Mouse (Mus musculus) liver, embryonic 16.5 days (tissue): ENCODE results near the gene Syce3. TPM values are rescaled to one million over a fixed set of nuclear protein-coding genes. Genes with fewer than 3 reads are reported as not detected.
"Not testable (repeated sequence)": the region's sequence is repeated elsewhere in the genome, so short reads cannot be mapped to it uniquely, and the experiment has no call there.

Source experiments
- ATAC-seq: fragments of 200-750 bp; cut with Nextera tagmentation; 2 replicates; pipeline ENCODE4 v1.8.0; 2017; ENCODE audit warnings: low read depth, mild to moderate bottlenecking, moderate number of reproducible peaks, moderate library complexity
- H3K27ac ChIP-seq: fragments of 300-500 bp; sonication (generic); 2 replicates; pipeline ENCODE4 v1.5.1; 2014; ENCODE audit warnings: mild to moderate bottlenecking, low read length
- H3K27me3 ChIP-seq: fragments of 300-500 bp; sonication (generic); 2 replicates; pipeline ENCODE4 v1.6.1; 2014; ENCODE audit warnings: low read depth, low read length, mixed read lengths; ENCODE audit not compliant: control insufficient read depth, insufficient read depth
- H3K36me3 ChIP-seq: fragments of 300-500 bp; sonication (generic); 2 replicates; pipeline ENCODE4 v1.6.1; 2014; ENCODE audit warnings: mild to moderate bottlenecking; ENCODE audit not compliant: control insufficient read depth, insufficient read depth
- H3K4me1 ChIP-seq: fragments of 300-500 bp; sonication (generic); 2 replicates; pipeline ENCODE4 v1.6.1; 2014; ENCODE audit warnings: low read depth, low read length, mixed read lengths; ENCODE audit not compliant: control insufficient read depth
- H3K4me2 ChIP-seq: fragments of 300-500 bp; sonication (generic); 2 replicates; pipeline ENCODE4 v1.6.1; 2014; ENCODE audit warnings: low read depth, low read length, mixed read lengths
- H3K4me3 ChIP-seq: fragments of 300-500 bp; sonication (generic); 2 replicates; pipeline ENCODE4 v1.5.1; 2014; ENCODE audit warnings: low read depth, mild to moderate bottlenecking, low read length
- H3K9ac ChIP-seq: fragments of 300-500 bp; sonication (generic); 2 replicates; pipeline ENCODE4 v1.6.1; 2014; ENCODE audit warnings: low read depth, low read length
- H3K9me3 ChIP-seq: fragments of 300-500 bp; sonication (generic); replicated peaks from 2 replicates; pipeline ENCODE4 v1.6.1; 2016; ENCODE audit warnings: low read length; ENCODE audit not compliant: control insufficient read depth
- WGBS: fragments of 180-500 bp; shearing (Covaris S2); extraction: QIAGEN DNeasy Blood & Tissue Kit; methylation state at CpG from one replicate; pipeline ENCODE4 v1.1.7; 2014; ENCODE audit not compliant: insufficient replicate concordance; 5-methylcytosine and 5-hydroxymethylcytosine counted together
- polyA plus RNA-seq: library from polyadenylated mRNA; unstranded; fragments of >200 nt; fragmentation: Nextera tagmentation; extraction: Ambion mirVana; gene quantifications from 2 replicates; pipeline ENCODE4 v1.2.1, GENCODE M21; 2015

The Syce3 gene
- polyA plus RNA-seq, 1 experiment from 2014 or later = not detected

GRCm38 (mm10) chr15:89435878-89436277 lies 25.6 kb upstream of the Syce3 start:
- 63% methylated on average over 5 of the region's 5 CpGs for WGBS

GRCm38 (mm10) chr15:89434136-89434535 lies 23.8 kb upstream of the Syce3 start:
- H3K27ac ChIP-seq = no peak overlapping the region
- no peaks in the 10 kb centered on the region for H3K36me3 ChIP-seq

More at GRCm38 (mm10) chr15:89435878-89436277, 25.6 kb upstream of the Syce3 start:
- Histone ChIP-seq H3K4me1 (peaks cover 5% of the 10 kb centered on the region), H3K9ac (no peak overlapping the region), H3K27me3 (no peaks in the 10 kb centered on the region), H3K4me3 (no peak overlapping the region), H3K36me3 (no peaks in the 10 kb centered on the region), H3K9me3 (no peaks in the 10 kb centered on the region), H3K4me2 (no peak overlapping the region), H3K27ac (no peak overlapping the region)
- ATAC-seq = no peak

GRCm38 (mm10) chr15:89432946-89433345 lies 22.6 kb upstream of the Syce3 start:
- no peaks in the 10 kb centered on the region for H3K9me3 ChIP-seq
- no peaks in the 10 kb centered on the region for H3K36me3 ChIP-seq
- H3K9ac ChIP-seq = no peak overlapping the region
- no peak overlapping the region for H3K4me3 ChIP-seq
- ATAC-seq = no peak
- H3K27ac ChIP-seq = no peak overlapping the region
- H3K27me3 ChIP-seq = no peaks in the 10 kb centered on the region
- 69% methylated on average over 4 of the region's 4 CpGs for WGBS
- peaks cover 14% of the 10 kb centered on the region for H3K4me1 ChIP-seq
- H3K4me2 ChIP-seq = no peak overlapping the region

More at GRCm38 (mm10) chr15:89434136-89434535, 23.8 kb upstream of the Syce3 start:
- H3K9me3 ChIP-seq = no peaks in the 10 kb centered on the region
- WGBS = 48% methylated on average over 3 of the region's 3 CpGs
- ATAC-seq = no peak
- peaks cover 6% of the 10 kb centered on the region for H3K4me1 ChIP-seq
- H3K4me2 ChIP-seq = no peak overlapping the region
- H3K4me3 ChIP-seq = no peak overlapping the region
- no peak overlapping the region for H3K9ac ChIP-seq
- no peaks in the 10 kb centered on the region for H3K27me3 ChIP-seq

- Histone ChIP-seq H3K9ac (no peak overlapping the region; the same call in 1 of the 2 replicates), H3K27me3 (no peaks in the 10 kb centered on the region), H3K4me3 (no peak overlapping the region), H3K27ac (no peak overlapping the region), H3K9me3 (no peaks in the 10 kb centered on the region), H3K36me3 (no peaks in the 10 kb centered on the region), H3K4me1 (peaks cover 14% of the 10 kb centered on the region), H3K4me2 (no peak overlapping the region)
- WGBS = 78% methylated on average over 6 of the region's 6 CpGs
- no peak for ATAC-seq
Measured at GRCm38 (mm10) chr15:89431806-89432205, 21.5 kb upstream of the Syce3 start.

GRCm38 (mm10) chr15:89431271-89431670 lies 21.0 kb upstream of the Syce3 start:
- Histone ChIP-seq H3K27me3 (no peaks in the 10 kb centered on the region), H3K27ac (no peak overlapping the region), H3K36me3 (no peaks in the 10 kb centered on the region; the same call in 1 of the 2 replicates), H3K9me3 (no peaks in the 10 kb centered on the region), H3K4me2 (peak overlapping the region; percentile 94), H3K4me3 (peak overlapping the region; percentile 88; the same call in 1 of the 2 replicates), H3K9ac (no peak overlapping the region), H3K4me1 (peaks cover 14% of the 10 kb centered on the region)
- no peak for ATAC-seq
- WGBS = 60% methylated on average over 3 of the region's 3 CpGs

- peak overlapping the region; percentile 94 for H3K4me2 ChIP-seq
Measured at GRCm38 (mm10) chr15:89430771-89431170, 20.5 kb upstream of the Syce3 start.

GRCm38 (mm10) chr15:89430341-89430740 lies 20.0 kb upstream of the Syce3 start:
- 37% methylated on average over 6 of the region's 6 CpGs for WGBS
- peaks cover 14% of the 10 kb centered on the region for H3K4me1 ChIP-seq
- peak overlapping the region; percentile 92 for H3K9ac ChIP-seq

More at GRCm38 (mm10) chr15:89430771-89431170, 20.5 kb upstream of the Syce3 start:
- 49% methylated on average over 9 of the region's 9 CpGs for WGBS
- peaks cover 14% of the 10 kb centered on the region for H3K4me1 ChIP-seq
- H3K36me3 ChIP-seq, H3K9me3 ChIP-seq, H3K9ac ChIP-seq, H3K27me3 ChIP-seq, ATAC-seq: not testable (repeated sequence)
- peak overlapping the region; percentile 99; the same call in 1 of the 2 replicates for H3K27ac ChIP-seq
- peak overlapping the region; percentile 88 for H3K4me3 ChIP-seq

GRCm38 (mm10) chr15:89429352-89430221 lies 19.3 kb upstream of the Syce3 start, which contains the start of the genes C730034F03Rik, Gm44502 and Chkb:
Gene C730034F03Rik, plus strand, starts transcription at chr15:89429589.
Gene Gm44502, minus strand, starts transcription at chr15:89429696.
Gene Chkb, minus strand, starts transcription at chr15:89429908.
- H3K4me1 ChIP-seq = peaks cover 14% of the 10 kb centered on the region
- H3K36me3 ChIP-seq = no peaks in the 10 kb centered on the region; the same call in 1 of the 2 replicates
- under 1% methylated on average over 70 of the region's 70 CpGs for WGBS
- peak within 1 kb of the TSS; percentile 99 for H3K27ac ChIP-seq
- H3K27me3 ChIP-seq = no peaks in the 10 kb centered on the region
- H3K9me3 ChIP-seq = no peaks in the 10 kb centered on the region
- H3K4me2 ChIP-seq = peak within 1 kb of the TSS; percentile 94
- H3K9ac ChIP-seq = peak within 1 kb of the TSS; percentile 92
- ATAC-seq = peak; percentile 91
- peak within 1 kb of the TSS; percentile 88 for H3K4me3 ChIP-seq

More at GRCm38 (mm10) chr15:89430341-89430740, 20.0 kb upstream of the Syce3 start:
- Histone ChIP-seq H3K9me3 (no peaks in the 10 kb centered on the region), H3K27me3 (no peaks in the 10 kb centered on the region), H3K4me2 (peak overlapping the region; percentile 94), H3K4me3 (peak overlapping the region; percentile 88), H3K27ac (peak overlapping the region; percentile 99), H3K36me3 (no peaks in the 10 kb centered on the region; the same call in 1 of the 2 replicates)
- no peak for ATAC-seq
